In the genomic region with DNA sequence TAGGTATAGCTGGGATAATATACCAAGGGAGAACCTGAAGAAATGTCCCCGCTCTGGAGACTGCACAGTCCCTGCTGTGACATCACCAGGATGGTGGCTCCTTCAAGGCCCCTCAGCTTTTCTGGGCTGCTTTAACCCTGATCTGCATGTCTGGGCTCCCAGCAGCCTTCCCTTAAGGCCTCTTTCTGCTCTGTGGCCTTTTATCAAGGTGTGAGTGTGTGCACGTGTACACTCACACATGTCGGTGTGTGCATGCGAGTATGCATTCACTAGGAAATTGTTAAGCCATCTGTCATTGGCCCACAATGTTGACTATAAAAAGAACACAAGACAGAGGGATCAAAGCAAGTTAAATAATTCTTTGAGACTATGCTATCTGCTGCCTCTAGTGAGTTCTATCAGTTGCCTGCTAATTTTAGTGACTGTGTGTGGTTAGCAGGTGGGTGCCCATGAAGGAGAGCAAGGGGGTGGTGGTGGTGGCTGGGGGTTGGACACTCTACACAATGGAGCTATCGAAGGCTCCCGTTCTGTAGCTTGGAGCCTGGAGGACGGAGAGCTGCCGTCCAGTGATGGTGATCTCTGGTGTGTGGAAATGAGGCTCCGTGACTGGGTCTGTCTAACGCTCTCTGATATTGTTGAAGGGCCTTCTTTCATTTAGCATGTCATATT, we compare ENCODE assay signal across 8 mouse cellular contexts. TPM values are rescaled to one million over a fixed set of nuclear protein-coding genes. Genes with fewer than 3 reads are reported as not detected.
DNase-seq lines count a peak whose midpoint lies in the region; ATAC-seq and TF ChIP-seq lines count a peak whose summit lies in the region.

No protein-coding gene starts in this region.

- H3K4me2 ChIP-seq in kidney, embryonic 16.5 days (replicated peaks; ENCODE audit: low read depth, low read length), result peak overlapping the region; percentile 59
- H3K4me2 ChIP-seq in embryonic facial prominence, embryonic 13.5 days, result peak overlapping the region; percentile 70
- peak overlapping the region; percentile 87 for H3K4me2 ChIP-seq in limb, embryonic 13.5 days (replicated peaks)

- no peak for ATAC-seq in kidney, embryonic 16.5 days (ENCODE audit: low FRiP score, low TSS enrichment)
- no peak for ATAC-seq in G1E (ENCODE audit: extremely low read depth, insufficient number of reproducible peaks, low FRiP score, poor library complexity, severe bottlenecking)
- ATAC-seq in embryonic facial prominence, embryonic 13.5 days (ENCODE audit: insufficient number of reproducible peaks, insufficient read depth, low FRiP score, low TSS enrichment, low read depth), result no peak
- ATAC-seq in limb, embryonic 13.5 days (ENCODE audit: low FRiP score, low read depth), result no peak
- ATAC-seq in megakaryocyte progenitor cell, adult 5-6 weeks (replicated peaks; ENCODE audit: poor library complexity), result no peak

- H3K27ac ChIP-seq in kidney, embryonic 16.5 days (ENCODE audit: low read length), result no peak overlapping the region
- 0 out of 2 replicates have a peak overlapping the region, but pooled peaks have one; percentile 48 for H3K27ac ChIP-seq in embryonic facial prominence, embryonic 13.5 days
- peak overlapping the region; percentile 77 for H3K27ac ChIP-seq in limb, embryonic 13.5 days

- no peaks in the 10 kb centered on the region for H3K9me3 ChIP-seq in kidney, embryonic 16.5 days (ENCODE audit: low read length)
- H3K9me3 ChIP-seq in G1E (replicated peaks), result no peaks in the 10 kb centered on the region
- no peaks in the 10 kb centered on the region for H3K9me3 ChIP-seq in embryonic facial prominence, embryonic 13.5 days
- H3K9me3 ChIP-seq in limb, embryonic 13.5 days, result no peaks in the 10 kb centered on the region

- H3K27me3 ChIP-seq in kidney, embryonic 16.5 days (ENCODE audit: insufficient read depth, low read length), result no peaks in the 10 kb centered on the region
- no peaks in the 10 kb centered on the region for H3K27me3 ChIP-seq in G1E (ENCODE audit: insufficient read depth, low read length)
- H3K27me3 ChIP-seq in embryonic facial prominence, embryonic 13.5 days, result no peaks in the 10 kb centered on the region
- H3K27me3 ChIP-seq in limb, embryonic 13.5 days, result no peaks in the 10 kb centered on the region

- no peak for TF ChIP-seq CTCF in G1E (IDR thresholded peaks at IDR 0.05; ENCODE audit: low read depth, low read length)

- peak overlapping the region; percentile 49 for H3K4me3 ChIP-seq in kidney, embryonic 16.5 days (ENCODE audit: low read length)
- H3K4me3 ChIP-seq in G1E (ENCODE audit: low read depth, low read length), result peak overlapping the region; percentile 60; the same call in 1 of the 2 replicates
- peak overlapping the region; percentile 92 for H3K4me3 ChIP-seq in embryonic facial prominence, embryonic 13.5 days
- peak overlapping the region; percentile 98 for H3K4me3 ChIP-seq in limb, embryonic 13.5 days

- H3K4me1 ChIP-seq in kidney, embryonic 16.5 days (ENCODE audit: insufficient read depth, low read length), result peaks cover 50% of the 10 kb centered on the region
- H3K4me1 ChIP-seq in G1E (ENCODE audit: insufficient read depth, low read depth, low read length), result peaks cover 47% of the 10 kb centered on the region
- peaks cover 46% of the 10 kb centered on the region for H3K4me1 ChIP-seq in embryonic facial prominence, embryonic 13.5 days
- H3K4me1 ChIP-seq in limb, embryonic 13.5 days, result peaks cover 65% of the 10 kb centered on the region

- peak overlapping the region; percentile 71 for H3K9ac ChIP-seq in kidney, embryonic 16.5 days (replicated peaks; ENCODE audit: low read length)
- peak overlapping the region; percentile 75 for H3K9ac ChIP-seq in embryonic facial prominence, embryonic 13.5 days
- H3K9ac ChIP-seq in limb, embryonic 13.5 days, result peak overlapping the region; percentile 85

- H3K36me3 ChIP-seq in kidney, embryonic 16.5 days (ENCODE audit: insufficient read depth, low read length), result peaks cover 17% of the 10 kb centered on the region
- H3K36me3 ChIP-seq in G1E (replicated peaks), result peaks cover 56% of the 10 kb centered on the region
- H3K36me3 ChIP-seq in embryonic facial prominence, embryonic 13.5 days, result peaks cover 30% of the 10 kb centered on the region
- H3K36me3 ChIP-seq in limb, embryonic 13.5 days, result peaks cover 39% of the 10 kb centered on the region

- WGBS in kidney, embryonic 16.5 days, result 62% methylated on average over 10 of the region's 10 CpGs
- WGBS in embryonic facial prominence, embryonic 13.5 days, result 87% methylated on average over 10 of the region's 10 CpGs
- WGBS in limb, embryonic 13.5 days, result 48% methylated on average over 10 of the region's 10 CpGs

- DNase-seq in kidney, adult 9 months, result no peak
- no peak for DNase-seq in G1E (ENCODE audit: low spot score)
- no peak for DNase-seq in embryo, embryonic 10 days (ENCODE audit: low spot score)
- DNase-seq in yolk sac, embryonic 10.5 days (ENCODE audit: low spot score), result no peak

RNA-seq across cellular contexts. Expression of gene Ets2, which starts 2.9 kb away (rescaled TPM):
- 69.3 and 72.7 TPM in 2 replicates for polyA plus RNA-seq in kidney, embryonic 16.5 days (2015; fragmentation: Nextera tagmentation; extraction: Ambion mirVana)
- 49.4 and 59.6 TPM in 2 replicates for total RNA-seq in G1E (2014; fragmentation: Nextera tagmentation)
- 74.7 and 76.6 TPM in 2 replicates for total RNA-seq in G1E (2017)
- polyA plus RNA-seq in G1E (2012), result 118 and 138 TPM in 2 replicates
- polyA plus RNA-seq in embryonic facial prominence, embryonic 13.5 days (2015; fragmentation: Nextera tagmentation; extraction: Ambion mirVana), result 74.7 and 87.7 TPM in 2 replicates
- polyA plus RNA-seq in limb, embryonic 13.5 days (2015; fragmentation: Nextera tagmentation; extraction: Ambion mirVana), result 112 and 117 TPM in 2 replicates
- 9.9 and 12.1 TPM in 2 replicates for total RNA-seq in megakaryocyte progenitor cell, adult 5-6 weeks (2015)
- 7.0 and 9.8 TPM in 2 replicates for total RNA-seq in megakaryocyte progenitor cell, adult 5-6 weeks (2017)
